Mouse (Mus musculus) midbrain, embryonic 11.5 days (tissue): ENCODE measurements at regions not wholly inside any gene's neighbourhood (a gene's known extent, or its start where the extent isn't known, plus 50 kb on each side); places are given as distances from the start of the nearest gene placed in this dataset.
A peak's percentile ranks its signal among the peaks of the same experiment; 100 is the strongest.

ENCODE experiments used
- ATAC-seq: fragments of 200-750 bp; cut with Nextera tagmentation; 2 replicates; pipeline ENCODE4 v1.8.0; 2017; ENCODE audit warnings: moderate TSS enrichment, moderate library complexity; ENCODE audit not compliant: low FRiP score
- DNase-seq: peaks from one replicate; pipeline ENCODE4 v3.0.0; 2015; ENCODE audit warnings: low spot score; ENCODE audit errors: missing footprints
- H3K27ac ChIP-seq: fragments of 300-500 bp; sonication (generic); 2 replicates; pipeline ENCODE4 v1.5.1; 2014; ENCODE audit warnings: low read depth, low read length
- H3K27me3 ChIP-seq: fragments of 300-500 bp; sonication (generic); 2 replicates; pipeline ENCODE4 v1.6.1; 2014; ENCODE audit warnings: mild to moderate bottlenecking, low read length, moderate library complexity, mixed read lengths; ENCODE audit not compliant: control insufficient read depth, insufficient read depth
- H3K36me3 ChIP-seq: fragments of 300-500 bp; sonication (generic); 2 replicates; pipeline ENCODE4 v1.6.1; 2014; ENCODE audit warnings: mild to moderate bottlenecking, low read length, moderate library complexity, mixed read lengths; ENCODE audit not compliant: control insufficient read depth, insufficient read depth
- H3K4me1 ChIP-seq: fragments of 300-500 bp; sonication (generic); 2 replicates; pipeline ENCODE4 v1.6.1; 2014; ENCODE audit warnings: low read length; ENCODE audit not compliant: control insufficient read depth, insufficient read depth
- H3K4me2 ChIP-seq: fragments of 300-500 bp; sonication (generic); 2 replicates; pipeline ENCODE4 v1.6.1; 2014; ENCODE audit warnings: mild to moderate bottlenecking, moderate library complexity
- H3K4me3 ChIP-seq: fragments of 300-500 bp; sonication (generic); 2 replicates; pipeline ENCODE4 v1.5.1; 2014; ENCODE audit warnings: low read depth, low read length
- H3K9ac ChIP-seq: fragments of 300-500 bp; sonication (generic); 2 replicates; pipeline ENCODE4 v1.6.1; 2014; ENCODE audit warnings: low read length
- H3K9me3 ChIP-seq: fragments of 300-500 bp; sonication (generic); 2 replicates; pipeline ENCODE4 v1.6.1; 2016; ENCODE audit warnings: low read length; ENCODE audit not compliant: control insufficient read depth
- WGBS: fragments of 180-500 bp; shearing (Covaris S2); extraction: QIAGEN DNeasy Blood & Tissue Kit; methylation state at CpG from one replicate; pipeline ENCODE4 v1.1.7; 2014; 5-methylcytosine and 5-hydroxymethylcytosine counted together

DNA sequence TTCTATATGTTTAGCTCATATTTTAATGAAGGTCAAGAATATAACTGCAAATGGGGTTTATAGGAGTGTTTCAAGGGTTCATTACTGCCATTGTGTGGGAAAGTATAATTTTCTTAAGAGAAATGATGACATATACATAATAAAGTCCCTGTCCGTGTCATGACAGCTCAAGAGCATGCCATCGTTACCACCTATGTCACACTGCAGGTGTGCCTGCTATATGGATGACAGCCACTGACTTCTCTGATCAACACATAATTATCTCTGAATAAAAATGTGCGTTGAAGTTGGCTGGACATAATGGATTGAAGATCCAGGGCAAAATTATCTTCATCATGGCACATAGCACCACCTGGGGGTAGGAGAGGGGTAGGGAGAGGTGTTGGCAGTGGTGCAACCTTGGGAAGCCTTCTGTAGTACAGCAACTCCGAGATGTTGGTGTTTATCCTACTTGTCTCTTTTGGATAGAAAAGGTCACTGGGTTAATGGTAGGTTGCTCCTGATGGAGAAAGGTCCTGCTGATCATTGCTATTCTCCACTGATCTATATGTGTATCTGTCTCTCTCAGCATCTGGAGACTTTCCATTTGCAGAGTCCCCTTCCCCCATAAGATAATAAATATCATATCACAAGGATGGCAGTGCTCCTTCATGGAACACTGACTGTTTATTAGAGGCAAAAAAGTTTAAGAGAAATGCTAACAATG lies 291.4 kb downstream of the Tfec start:
- Histone ChIP-seq H3K4me1 (no peaks in the 10 kb centered on the region), H3K4me3 (no peak overlapping the region), H3K27me3 (no peaks in the 10 kb centered on the region), H3K9ac (no peak overlapping the region), H3K9me3 (no peaks in the 10 kb centered on the region), H3K36me3 (no peaks in the 10 kb centered on the region), H3K27ac (no peak overlapping the region), H3K4me2 (no peak overlapping the region)
- WGBS = 82% methylated on average over 4 of the region's 4 CpGs
- no peak for DNase-seq
- no peak for ATAC-seq

DNA sequence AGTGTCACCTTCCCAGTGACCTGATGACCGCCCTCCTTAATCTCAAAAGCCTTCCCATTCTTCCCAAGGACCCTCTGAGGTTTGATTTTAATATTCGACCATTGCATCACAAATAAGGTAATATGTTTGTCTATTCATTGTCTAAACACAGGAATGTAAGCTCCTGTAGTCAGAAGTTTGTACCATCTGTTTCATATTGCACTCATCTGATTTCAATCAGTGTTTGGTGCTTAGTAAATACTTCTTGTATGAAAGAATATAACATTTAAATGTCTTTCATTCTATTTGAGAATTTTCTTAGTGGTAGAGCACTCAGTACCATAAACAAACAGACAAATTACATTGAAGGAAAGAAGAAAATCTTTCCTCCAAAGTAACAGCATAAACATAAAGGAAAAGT lies 305.8 kb downstream of the Tfec start:
- DNase-seq = no peak
- WGBS = 69% methylated on average over 2 of the region's 2 CpGs

DNA sequence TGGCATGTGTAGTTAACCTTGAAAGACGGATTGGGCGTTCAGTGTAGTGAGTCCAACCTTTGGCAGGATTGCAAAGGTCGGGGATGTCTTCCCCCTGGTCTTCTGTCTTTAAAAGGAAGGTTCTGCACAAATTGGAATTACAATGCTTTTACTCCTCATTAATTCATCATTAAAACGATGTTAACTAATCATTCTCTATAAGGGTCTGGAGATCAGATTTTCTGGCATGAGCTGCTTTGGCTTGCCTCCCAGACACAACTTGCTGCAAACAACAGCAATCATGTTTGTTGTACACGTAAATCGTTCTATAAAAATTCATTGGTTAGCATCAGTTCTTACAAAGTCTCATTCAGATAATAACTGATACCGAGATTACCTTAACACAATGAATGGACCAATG lies 315.9 kb downstream of the Tfec start:
- Histone ChIP-seq H3K9ac (no peak overlapping the region), H3K4me3 (no peak overlapping the region), H3K4me2 (no peak overlapping the region), H3K36me3 (no peaks in the 10 kb centered on the region), H3K4me1 (no peaks in the 10 kb centered on the region), H3K27me3 (no peaks in the 10 kb centered on the region), H3K27ac (no peak overlapping the region), H3K9me3 (no peaks in the 10 kb centered on the region)
- DNase-seq (no peak), ATAC-seq (no peak)
- WGBS = 85% methylated on average over 7 of the region's 7 CpGs

More for the DNA sequence above, 305.8 kb downstream of the Tfec start:
- H3K4me1 ChIP-seq = no peaks in the 10 kb centered on the region
- H3K9ac ChIP-seq = no peak overlapping the region
- no peaks in the 10 kb centered on the region for H3K9me3 ChIP-seq
- no peaks in the 10 kb centered on the region for H3K36me3 ChIP-seq
- no peak overlapping the region for H3K4me3 ChIP-seq
- ATAC-seq = no peak
- H3K27me3 ChIP-seq = no peaks in the 10 kb centered on the region
- no peak overlapping the region for H3K27ac ChIP-seq
- no peak overlapping the region for H3K4me2 ChIP-seq

DNA sequence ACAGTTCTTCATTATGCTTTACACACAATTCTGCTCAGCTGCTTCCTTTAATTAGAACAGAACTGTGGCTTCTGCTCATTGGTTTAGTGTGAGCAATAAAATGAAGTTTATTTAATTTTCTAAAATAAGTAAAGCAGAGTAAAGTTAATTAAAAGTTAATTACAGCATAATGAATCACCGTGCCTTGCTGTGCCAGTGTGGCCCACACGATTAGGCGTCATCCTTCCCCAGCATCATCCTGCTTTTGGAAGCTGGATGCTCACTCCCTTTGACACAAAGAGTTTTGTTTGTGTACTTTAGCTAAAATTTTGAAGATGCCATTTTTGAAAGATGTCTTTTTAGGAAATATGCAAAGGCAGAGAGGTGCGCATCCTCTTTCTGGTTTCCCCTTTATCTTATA lies 316.4 kb downstream of the Tfec start:
- Histone ChIP-seq H3K36me3 (no peaks in the 10 kb centered on the region), H3K27me3 (no peaks in the 10 kb centered on the region), H3K4me3 (no peak overlapping the region), H3K9me3 (no peaks in the 10 kb centered on the region), H3K4me2 (no peak overlapping the region), H3K27ac (no peak overlapping the region), H3K4me1 (no peaks in the 10 kb centered on the region), H3K9ac (no peak overlapping the region)
- DNase-seq = no peak
- ATAC-seq = no peak
- 93% methylated on average over 4 of the region's 4 CpGs for WGBS

DNA sequence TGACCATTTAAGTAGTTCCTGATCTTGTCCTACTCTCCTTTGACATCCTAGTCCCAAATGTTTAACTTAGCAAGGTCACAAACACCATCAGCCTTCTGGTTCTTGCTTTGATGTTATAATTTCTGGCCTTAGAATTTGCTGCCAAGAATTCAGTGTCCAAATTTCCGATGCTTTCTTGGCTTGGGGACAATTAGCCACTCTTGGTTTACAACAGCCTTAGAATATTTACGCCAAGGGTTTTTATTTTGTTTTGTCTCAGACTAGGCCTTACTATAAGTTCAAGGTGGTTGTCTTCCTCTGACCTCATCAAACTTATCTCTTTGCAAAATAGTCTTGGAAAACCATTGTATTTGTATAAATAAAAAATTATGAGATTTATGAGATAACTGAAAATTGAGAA lies 322.4 kb downstream of the Tfec start:
- H3K4me3 ChIP-seq = no peak overlapping the region
- no peak overlapping the region for H3K9ac ChIP-seq
- WGBS = 87% methylated on average over 2 of the region's 2 CpGs
- no peak overlapping the region for H3K4me2 ChIP-seq
- no peaks in the 10 kb centered on the region for H3K36me3 ChIP-seq
- H3K27me3 ChIP-seq = no peaks in the 10 kb centered on the region
- H3K27ac ChIP-seq = no peak overlapping the region
- no peaks in the 10 kb centered on the region for H3K9me3 ChIP-seq
- ATAC-seq = no peak
- no peaks in the 10 kb centered on the region for H3K4me1 ChIP-seq
- DNase-seq = peak; percentile 60

DNA sequence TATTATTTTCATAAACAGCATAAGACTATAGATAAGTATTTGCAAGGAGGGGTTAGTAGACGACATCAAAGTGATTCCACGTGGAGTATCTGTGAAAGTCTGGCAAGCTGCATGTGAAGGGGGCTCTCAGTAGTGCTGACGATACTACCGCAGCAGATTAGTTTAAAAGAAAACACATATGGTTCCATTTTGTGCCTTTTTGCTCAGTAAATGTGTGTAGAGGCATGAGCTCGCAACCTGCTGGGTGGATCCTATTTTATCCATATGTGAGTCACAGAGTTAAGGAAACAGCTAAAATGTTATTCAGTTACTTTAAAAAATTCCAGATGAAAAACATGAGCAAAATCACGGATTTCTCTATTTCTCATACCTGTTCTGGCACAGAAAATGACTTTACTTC lies 325.4 kb downstream of the Tfec start:
- DNase-seq (no peak), ATAC-seq (no peak)
- Histone ChIP-seq H3K36me3 (no peaks in the 10 kb centered on the region), H3K4me2 (no peak overlapping the region), H3K9ac (no peak overlapping the region), H3K4me1 (no peaks in the 10 kb centered on the region), H3K27ac (no peak overlapping the region), H3K4me3 (no peak overlapping the region), H3K27me3 (no peaks in the 10 kb centered on the region), H3K9me3 (no peaks in the 10 kb centered on the region)
- WGBS = 79% methylated on average over 6 of the region's 6 CpGs

DNA sequence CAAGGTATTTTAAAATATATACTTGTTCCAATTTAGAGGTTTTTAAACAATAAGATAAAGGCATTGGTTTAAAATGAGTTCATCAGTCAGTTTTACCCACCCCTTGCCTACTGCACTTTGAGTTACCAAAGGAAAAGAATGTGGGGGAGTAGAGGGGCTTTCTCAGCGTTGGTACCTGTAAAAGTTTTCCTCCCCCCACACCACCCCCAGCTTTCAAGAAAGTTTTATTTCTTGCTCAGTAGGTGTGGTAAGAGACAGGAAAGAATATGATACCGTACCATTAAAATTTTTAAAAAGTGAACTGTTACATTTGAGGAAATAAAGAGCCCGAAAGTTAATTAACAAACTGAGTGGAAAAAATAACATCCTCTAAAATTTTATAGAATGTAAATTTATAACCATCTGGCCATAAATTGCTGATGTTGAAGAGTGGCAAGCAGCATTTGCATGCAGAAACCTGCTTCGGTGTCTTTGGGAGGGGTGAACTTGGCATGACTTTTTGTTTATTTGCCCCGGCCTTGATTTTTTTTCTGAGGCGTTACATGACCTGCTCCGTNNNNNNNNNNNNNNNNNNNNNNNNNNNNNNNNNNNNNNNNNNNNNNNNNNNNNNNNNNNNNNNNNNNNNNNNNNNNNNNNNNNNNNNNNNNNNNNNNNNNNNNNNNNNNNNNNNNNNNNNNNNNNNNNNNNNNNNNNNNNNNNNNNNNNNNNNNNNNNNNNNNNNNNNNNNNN lies 346.1 kb downstream of the Tfec start:
- DNase-seq = peak; percentile 56
- Histone ChIP-seq H3K9ac (no peak overlapping the region), H3K36me3 (no peaks in the 10 kb centered on the region), H3K27me3 (no peaks in the 10 kb centered on the region), H3K27ac (no peak overlapping the region), H3K4me1 (no peaks in the 10 kb centered on the region; the same call in 1 of the 2 replicates), H3K9me3 (no peaks in the 10 kb centered on the region), H3K4me2 (no peak overlapping the region), H3K4me3 (no peak overlapping the region)
- WGBS = 77% methylated on average over 7 of the region's 7 CpGs
- ATAC-seq = no peak

DNA sequence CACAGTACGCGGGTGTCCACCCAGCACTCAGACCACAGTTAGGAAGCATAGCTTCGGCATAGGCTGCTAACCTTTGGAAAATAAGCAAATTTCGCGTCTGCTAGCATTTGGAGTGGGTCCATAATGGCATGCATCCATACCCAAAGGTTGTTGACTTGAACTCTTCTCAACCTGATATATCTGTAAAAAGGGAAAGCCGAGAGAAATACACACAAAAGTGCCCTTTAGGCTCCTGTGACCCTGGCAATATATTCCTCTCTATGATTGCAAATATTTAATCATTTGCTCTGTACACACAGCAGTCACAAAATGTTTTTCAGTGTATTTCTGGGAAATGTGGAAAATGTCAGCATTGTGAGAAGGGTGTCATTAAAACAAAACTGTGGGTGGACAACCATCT lies 347.1 kb downstream of the Tfec start:
- H3K36me3 ChIP-seq = no peaks in the 10 kb centered on the region
- no peaks in the 10 kb centered on the region for H3K27me3 ChIP-seq
- no peak overlapping the region for H3K9ac ChIP-seq
- no peak overlapping the region for H3K27ac ChIP-seq
- DNase-seq = peak; percentile 80
- no peak for ATAC-seq
- WGBS = 93% methylated on average over 6 of the region's 6 CpGs
- no peak overlapping the region for H3K4me3 ChIP-seq
- no peaks in the 10 kb centered on the region; the same call in 1 of the 2 replicates for H3K4me1 ChIP-seq
- H3K9me3 ChIP-seq = no peaks in the 10 kb centered on the region
- no peak overlapping the region for H3K4me2 ChIP-seq

DNA sequence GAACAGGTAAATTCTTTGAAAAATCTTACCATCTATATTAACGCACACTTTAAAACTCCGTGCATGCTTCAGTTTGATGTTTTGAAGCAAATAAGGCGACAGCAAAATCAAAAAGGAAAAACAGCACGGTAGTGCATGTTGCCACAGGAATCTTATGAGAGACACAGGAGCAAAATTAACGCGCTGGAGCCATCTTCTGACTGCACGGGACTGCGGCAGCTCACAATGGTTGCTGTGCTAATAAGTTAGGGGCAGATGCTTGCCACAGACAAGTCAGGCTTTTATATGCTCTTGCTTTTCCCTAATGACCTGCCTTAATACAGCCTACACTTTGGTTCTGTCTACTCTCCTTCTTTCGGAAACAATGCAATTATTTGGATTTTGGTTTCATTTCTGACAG lies 347.8 kb downstream of the Tfec start:
- Histone ChIP-seq H3K9ac (no peak overlapping the region), H3K4me1 (no peaks in the 10 kb centered on the region; the same call in 1 of the 2 replicates), H3K4me2 (no peak overlapping the region), H3K36me3 (no peaks in the 10 kb centered on the region), H3K4me3 (no peak overlapping the region), H3K27me3 (no peaks in the 10 kb centered on the region), H3K9me3 (no peaks in the 10 kb centered on the region), H3K27ac (no peak overlapping the region)
- ATAC-seq (no peak), DNase-seq (no peak)
- WGBS = 68% methylated on average over 9 of the region's 9 CpGs
